Mouse (Mus musculus): Measurements from ENCODE around the gene Ctcf. TPM values are rescaled to one million over a fixed set of nuclear protein-coding genes. Genes with fewer than 3 reads are reported as not detected.
"Not testable (repeated sequence)": the region's sequence is repeated elsewhere in the genome, so short reads cannot be mapped to it uniquely, and the experiment has no call there.

The Ctcf gene
- total RNA-seq (2017) = 113 and 139 TPM in 2 replicates

DNA sequence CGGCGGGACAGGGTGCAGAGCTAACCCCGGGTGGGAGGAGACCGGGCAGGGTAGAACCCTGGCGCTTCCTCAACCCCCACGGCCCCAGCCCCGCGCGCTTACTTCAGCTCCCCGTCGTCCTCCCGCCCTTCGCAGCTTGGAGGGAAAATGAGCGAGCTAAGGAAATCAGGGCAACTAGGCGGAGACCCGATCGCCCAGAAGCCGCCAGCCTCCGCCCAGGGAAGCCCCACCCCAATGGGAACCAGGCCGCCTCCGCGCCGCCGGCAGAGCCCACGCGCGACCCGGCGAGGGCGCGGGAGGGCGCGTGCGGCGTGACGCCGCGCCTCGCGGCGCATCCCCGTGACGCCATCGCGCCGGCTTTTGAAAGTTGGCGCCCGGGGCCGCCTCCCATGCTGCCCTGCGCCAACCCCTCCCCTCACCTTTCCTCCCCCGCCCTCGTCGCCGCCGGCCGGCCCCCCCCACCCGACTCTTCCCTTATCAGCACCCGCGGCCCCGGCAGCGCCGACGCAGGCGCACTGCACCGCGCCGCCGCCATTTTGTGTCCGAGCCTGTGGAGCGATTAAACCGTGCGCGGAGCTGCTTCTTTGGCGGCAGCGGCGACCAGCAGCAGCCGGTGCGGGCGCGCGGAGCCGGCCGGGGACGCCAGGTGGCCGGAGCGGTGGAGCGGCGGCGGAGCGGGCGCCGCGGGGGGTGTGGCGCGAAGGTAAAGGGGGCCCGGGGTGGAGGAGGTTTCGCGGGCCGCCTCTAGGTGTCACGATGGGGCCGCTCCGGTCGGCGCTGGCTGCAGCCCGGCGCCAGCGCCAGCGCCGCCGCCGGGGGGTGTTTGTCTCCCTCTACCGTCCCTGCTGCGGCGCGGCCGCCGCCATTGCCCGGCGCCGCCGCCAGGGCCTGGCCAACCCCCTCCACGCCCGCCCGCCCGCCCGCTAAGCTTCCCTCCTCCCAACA is at the start of gene Ctcf:
Gene Ctcf, plus strand, starts transcription at position 551 of the 945 bp plus-strand sequence.
- ATAC-seq (replicated peaks; ENCODE audit: low read depth, poor library complexity, severe bottlenecking) = peak; percentile 51

- ATAC-seq (replicated peaks; ENCODE audit: low read depth, poor library complexity, severe bottlenecking) = no peak
Measured at GRCm38 (mm10) chr8:105592431-105592830, 43.9 kb upstream of the Ctcf start.

DNA sequence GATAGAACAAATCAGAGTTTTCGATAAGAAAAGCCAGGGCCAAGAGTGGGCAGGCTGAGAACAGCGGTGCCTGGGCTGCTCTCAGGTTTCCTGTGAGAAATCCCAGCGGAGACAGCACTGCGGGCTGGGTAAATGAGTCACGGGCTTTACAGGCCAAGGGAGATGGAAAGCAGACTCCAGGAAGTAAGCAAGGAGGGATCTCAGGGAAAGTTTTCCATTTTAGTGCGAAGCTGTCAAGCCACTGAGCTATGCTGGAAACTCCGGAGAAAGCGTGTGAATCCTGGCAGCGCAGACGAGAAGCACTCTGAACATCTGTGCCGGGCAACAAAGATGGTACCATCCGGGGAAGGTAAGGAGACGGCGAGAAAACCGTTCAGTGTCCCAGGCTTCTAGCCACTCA is 42.5 kb upstream of the Ctcf start:
- no peak for ATAC-seq (replicated peaks; ENCODE audit: low read depth, poor library complexity, severe bottlenecking)

DNA sequence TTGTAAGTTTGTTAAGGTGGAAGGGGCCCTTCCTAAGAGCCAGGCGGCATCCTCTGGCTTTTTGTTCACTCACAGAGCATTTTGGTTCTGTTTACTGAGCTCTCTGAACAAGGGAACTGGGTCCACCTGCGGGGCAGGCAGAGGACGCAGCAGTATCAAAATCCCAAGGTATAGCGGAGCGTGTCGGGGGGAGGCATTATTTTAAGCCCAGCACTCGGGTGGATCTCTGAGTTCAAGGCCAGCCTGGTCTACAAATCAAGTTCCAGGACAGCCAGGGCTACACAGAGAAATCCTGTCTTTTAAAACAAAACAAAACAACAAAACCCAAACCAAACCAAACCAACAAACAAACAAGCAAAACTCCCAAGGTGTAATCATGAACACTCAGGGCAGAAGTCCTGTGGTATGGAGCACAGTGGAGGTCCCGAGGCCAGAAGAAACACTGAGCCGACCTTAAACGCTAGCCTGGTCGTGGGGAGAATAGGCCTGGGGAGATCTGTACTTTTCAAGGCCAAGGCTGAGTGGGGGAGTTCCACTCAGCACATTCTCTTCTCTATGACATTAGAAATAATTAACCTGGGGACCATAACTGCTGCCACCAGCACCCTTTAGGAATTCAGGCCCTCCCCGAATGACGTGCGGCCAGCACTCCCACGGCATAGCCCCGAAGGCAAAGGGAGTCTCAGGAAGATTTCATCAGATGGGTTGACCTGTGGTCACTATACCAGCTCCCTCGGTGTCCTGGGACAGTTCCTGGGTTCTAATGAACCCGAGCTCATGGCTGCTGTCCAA is 41.7 kb upstream of the Ctcf start:
- ATAC-seq (replicated peaks; ENCODE audit: low read depth, poor library complexity, severe bottlenecking) = no peak

GRCm38 (mm10) chr8:105596362-105597034 is 39.9 kb upstream of the Ctcf start:
- ATAC-seq (replicated peaks; ENCODE audit: low read depth, poor library complexity, severe bottlenecking) = peak; percentile 95

DNA sequence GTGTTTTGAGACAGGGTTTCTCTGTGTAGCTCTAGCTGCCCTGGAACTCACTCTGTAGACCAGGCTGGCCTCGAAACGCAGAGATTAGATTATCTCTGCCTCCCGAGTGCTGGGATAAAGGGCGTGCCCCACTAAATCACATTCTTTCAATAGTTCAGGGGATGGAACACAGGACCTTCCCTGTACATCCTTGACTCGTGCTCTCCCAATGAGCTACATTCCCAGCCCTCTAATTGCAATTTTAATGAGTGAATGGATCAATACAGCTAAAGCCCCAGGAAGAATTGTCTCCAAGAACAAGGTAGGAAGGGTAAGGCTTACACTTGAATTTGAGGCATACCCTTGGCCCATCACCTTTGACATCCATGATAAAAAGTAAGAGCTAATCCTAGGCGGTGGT is 37.6 kb upstream of the Ctcf start:
- no peak for ATAC-seq (replicated peaks; ENCODE audit: low read depth, poor library complexity, severe bottlenecking)

DNA sequence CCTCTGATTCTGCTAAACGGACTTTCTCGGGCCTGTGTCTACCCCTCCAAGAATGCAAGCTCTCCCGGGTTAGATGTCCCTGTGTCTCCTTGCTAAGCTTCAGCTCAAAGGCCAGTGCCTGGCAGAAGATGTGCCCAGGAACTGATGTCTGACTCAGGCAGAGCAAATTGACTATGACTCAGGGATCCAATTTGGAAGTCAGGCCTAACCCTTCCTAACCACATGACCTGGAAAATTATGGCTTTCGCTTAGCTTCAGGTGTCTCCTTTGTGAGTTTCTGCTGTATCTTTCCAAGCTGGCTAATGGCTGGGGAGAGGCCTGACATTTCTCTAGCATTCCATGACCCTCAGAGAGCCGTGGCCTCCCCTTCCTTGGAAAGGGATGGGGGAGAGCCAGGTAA is 35.1 kb upstream of the Ctcf start:
- no peak for ATAC-seq (replicated peaks; ENCODE audit: low read depth, poor library complexity, severe bottlenecking)

DNA sequence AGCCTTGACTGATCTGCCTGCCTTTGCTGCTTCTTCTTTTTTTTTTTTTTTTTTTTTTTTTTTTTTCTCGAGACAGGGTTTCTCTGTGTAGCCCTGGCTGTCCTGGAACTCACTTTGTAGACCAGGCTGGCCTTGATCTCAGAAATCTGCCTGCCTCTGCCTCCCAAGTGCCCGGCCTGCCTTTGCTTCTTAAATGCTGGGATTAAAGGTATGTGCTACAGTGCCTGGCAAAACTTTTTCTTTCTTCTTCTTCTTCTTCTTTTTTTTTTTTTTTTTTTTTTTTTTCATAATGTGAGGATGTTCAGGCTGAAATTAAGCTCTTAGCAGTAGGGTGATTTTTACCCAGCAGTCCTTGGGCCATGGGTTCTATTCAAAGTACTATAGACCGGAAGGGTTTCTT is 33.8 kb upstream of the Ctcf start:
- ATAC-seq (replicated peaks; ENCODE audit: low read depth, poor library complexity, severe bottlenecking) = not testable (repeated sequence)

GRCm38 (mm10) chr8:105604804-105605381 is 31.5 kb upstream of the Ctcf start, which contains the start of gene Ripor1:
Gene Ripor1, plus strand, starts transcription at chr8:105605255.
- ATAC-seq (replicated peaks; ENCODE audit: low read depth, poor library complexity, severe bottlenecking) = peak; percentile 55

DNA sequence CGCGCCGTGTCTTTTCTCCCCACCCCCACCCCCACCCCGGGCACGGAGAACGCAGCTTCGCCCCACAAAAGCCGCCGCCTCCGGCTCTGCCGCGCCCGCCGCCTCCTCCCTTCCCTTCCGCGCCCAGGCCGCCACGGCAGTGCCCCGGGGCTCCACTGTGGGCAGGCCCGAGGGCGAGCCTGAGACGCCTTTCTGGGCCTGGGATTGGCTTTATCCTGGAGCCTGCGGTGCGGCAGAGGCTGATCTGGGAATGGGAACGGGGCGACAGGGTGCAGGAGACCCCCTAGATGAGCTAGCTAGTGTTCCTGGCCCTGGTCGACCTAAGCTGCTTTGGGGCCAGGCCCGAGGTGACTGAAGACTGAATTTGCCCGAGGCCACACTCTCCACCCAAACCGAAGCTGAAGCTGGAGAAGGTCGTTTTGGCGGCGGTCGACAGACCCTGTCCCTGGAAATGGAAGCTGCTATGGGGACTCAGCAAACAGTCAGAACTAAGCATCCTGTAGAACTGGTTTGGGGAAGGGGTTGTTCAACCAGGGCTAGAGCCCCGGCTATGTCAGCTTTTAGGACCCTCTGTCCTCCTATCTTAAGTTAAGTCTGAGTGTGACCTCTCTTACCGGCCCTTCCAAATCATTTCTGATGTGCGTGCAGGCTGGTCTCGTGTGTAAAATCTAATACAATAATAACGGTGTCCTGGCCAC is 30.7 kb upstream of the Ctcf start:
- ATAC-seq (replicated peaks; ENCODE audit: low read depth, poor library complexity, severe bottlenecking) = no peak

GRCm38 (mm10) chr8:105606189-105607023 is 30.0 kb upstream of the Ctcf start:
- peak; percentile 30 for ATAC-seq (replicated peaks; ENCODE audit: low read depth, poor library complexity, severe bottlenecking)

DNA sequence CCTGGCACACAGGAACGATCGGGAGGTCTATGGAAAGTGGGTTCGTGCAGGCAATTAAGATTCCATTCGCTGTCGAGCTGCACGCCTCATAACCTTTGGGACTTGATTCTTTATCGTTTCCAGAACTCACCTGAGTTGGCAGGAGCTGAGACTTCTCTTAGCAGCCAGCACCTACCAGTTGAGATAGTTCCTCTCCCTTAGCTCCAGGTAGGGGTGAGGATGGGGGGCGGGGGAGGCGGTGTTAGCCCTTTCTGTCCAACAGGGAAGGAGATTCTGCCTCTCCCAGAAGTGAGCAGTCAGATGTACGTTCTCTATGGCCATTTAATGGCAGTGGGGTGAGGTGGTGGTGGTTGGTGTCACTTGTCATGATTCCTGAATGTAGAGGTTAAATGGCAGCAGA is 29.3 kb upstream of the Ctcf start:
- ATAC-seq (replicated peaks; ENCODE audit: low read depth, poor library complexity, severe bottlenecking) = no peak

- no peak for ATAC-seq (replicated peaks; ENCODE audit: low read depth, poor library complexity, severe bottlenecking)
Measured at GRCm38 (mm10) chr8:105607684-105608083, 28.7 kb upstream of the Ctcf start.

GRCm38 (mm10) chr8:105609355-105609754 is 27.0 kb upstream of the Ctcf start:
- peak; percentile 60 for ATAC-seq (replicated peaks; ENCODE audit: low read depth, poor library complexity, severe bottlenecking)

GRCm38 (mm10) chr8:105609771-105610170 is 26.6 kb upstream of the Ctcf start:
- no peak for ATAC-seq (replicated peaks; ENCODE audit: low read depth, poor library complexity, severe bottlenecking)

GRCm38 (mm10) chr8:105611836-105612235 is 24.5 kb upstream of the Ctcf start:
- no peak for ATAC-seq (replicated peaks; ENCODE audit: low read depth, poor library complexity, severe bottlenecking)

GRCm38 (mm10) chr8:105613037-105613436 is 23.3 kb upstream of the Ctcf start:
- ATAC-seq (replicated peaks; ENCODE audit: low read depth, poor library complexity, severe bottlenecking) = no peak

- peak; percentile 6 for ATAC-seq (replicated peaks; ENCODE audit: low read depth, poor library complexity, severe bottlenecking)
Measured at GRCm38 (mm10) chr8:105613830-105614511, 22.4 kb upstream of the Ctcf start.
